Mouse (Mus musculus) mouse trophoblast stem cell (cell line): Measurements from ENCODE around the gene Tns2.
"Not testable (repeated sequence)": the region's sequence is repeated elsewhere in the genome, so short reads cannot be mapped to it uniquely, and the experiment has no call there.

Experiments used
- in situ Hi-C, 2 experiments: fragments of 300-500 bp; cut with MseI, MboI; formaldehyde crosslinking; loops; 2 replicates in 1 of 2; 3 replicates in 1 of 2; pipeline ENCODE4 v1.15.1; 2025

Tns2 gene

GRCm38 (mm10) chr15:102100161-102100981 lies at the start of gene Tns2:
Tns2 (plus strand) TSS chr15:102100413.
- in situ Hi-C loops: no loop called here

GRCm38 (mm10) chr15:102051920-102052683 lies 48.1 kb upstream of the Tns2 start:
- in situ Hi-C loops: no loop called here

- in situ Hi-C loops: no loop called here
Measured at GRCm38 (mm10) chr15:102056495-102057174, 43.6 kb upstream of the Tns2 start.

- in situ Hi-C loops: loop anchor here (5.0 to 10.0 kb wide), 3 partner anchors 73 to 541 kb away; no protein-coding TSS in a partner anchor
Measured at GRCm38 (mm10) chr15:102065661-102066325, 34.4 kb upstream of the Tns2 start.

GRCm38 (mm10) chr15:102070476-102071467 lies 29.4 kb upstream of the Tns2 start:
- in situ Hi-C loops: no loop called here

GRCm38 (mm10) chr15:102072963-102073558 lies 27.2 kb upstream of the Tns2 start:
- in situ Hi-C loops: no loop called here

GRCm38 (mm10) chr15:102073559-102074069 lies 26.6 kb upstream of the Tns2 start, which contains the start of gene Eif4b:
Eif4b (plus strand) TSS chr15:102073773.
- in situ Hi-C loops: no loop called here

GRCm38 (mm10) chr15:102074070-102074731 lies 26.0 kb upstream of the Tns2 start:
- in situ Hi-C loops: no loop called here

GRCm38 (mm10) chr15:102074876-102075585 lies 25.2 kb upstream of the Tns2 start:
- in situ Hi-C loops: no loop called here

GRCm38 (mm10) chr15:102077111-102077677 lies 23.0 kb upstream of the Tns2 start:
- in situ Hi-C loops: no loop called here

- in situ Hi-C loops: no loop called here
Measured at GRCm38 (mm10) chr15:102079221-102079620, 21.0 kb upstream of the Tns2 start.

- in situ Hi-C loops: not testable (repeated sequence)
Measured at GRCm38 (mm10) chr15:102079924-102080323, 20.3 kb upstream of the Tns2 start.

GRCm38 (mm10) chr15:102080429-102080828 lies 19.8 kb upstream of the Tns2 start:
- in situ Hi-C loops: no loop called here

GRCm38 (mm10) chr15:102082148-102082547 lies 18.1 kb upstream of the Tns2 start:
- in situ Hi-C loops: no loop called here

GRCm38 (mm10) chr15:102083028-102083427 lies 17.2 kb upstream of the Tns2 start:
- in situ Hi-C loops: no loop called here

GRCm38 (mm10) chr15:102089914-102090585 lies 10.2 kb upstream of the Tns2 start:
- in situ Hi-C loops: no loop called here

- in situ Hi-C loops: no loop called here
Measured at GRCm38 (mm10) chr15:102091063-102091679, 9.0 kb upstream of the Tns2 start.
